Mouse (Mus musculus) cerebellum, adult 2 months (tissue): ENCODE measurements at regions not wholly inside any gene's neighbourhood (a gene's known extent, or its start where the extent isn't known, plus 50 kb on each side); places are given as distances from the start of the nearest gene placed in this dataset.

Source experiments
- DNase-seq, 2 experiments: peaks; one replicate each; pipeline ENCODE4 v3.0.0; 2021
- H3K27ac ChIP-seq: fragments of 200-500 bp; 2 replicates; pipeline ENCODE4 v1.5.1; 2012; ENCODE audit warnings: low read length, control low read depth, inconsistent platforms; ENCODE audit not compliant: insufficient read depth
- H3K27me3 ChIP-seq: fragments of 200-500 bp; 2 replicates; pipeline ENCODE4 v1.6.1; 2012; ENCODE audit warnings: inconsistent platforms, mild to moderate bottlenecking, low read length, moderate library complexity; ENCODE audit not compliant: control insufficient read depth, insufficient read depth
- H3K4me1 ChIP-seq: fragments of 200-500 bp; 2 replicates; pipeline ENCODE4 v1.6.1; 2011; ENCODE audit warnings: low read length; ENCODE audit not compliant: control insufficient read depth, insufficient read depth
- H3K4me3 ChIP-seq: fragments of 200-500 bp; replicated peaks from 2 replicates; pipeline ENCODE3; 2011; ENCODE audit warnings: mild to moderate bottlenecking, low read depth, low read length, control low read depth; ENCODE audit not compliant: insufficient read depth
- CTCF ChIP-seq: fragments of 200-500 bp; IDR thresholded peaks from 2 replicates; pipeline ENCODE4 v1.5.1; 2011; ENCODE audit warnings: low read depth, mild to moderate bottlenecking, control low read depth, low read length, moderate library complexity, borderline replicate concordance; ENCODE audit not compliant: insufficient read depth
- POLR2A ChIP-seq: fragments of 200-500 bp; IDR thresholded peaks from 2 replicates; pipeline ENCODE4 v1.6.1; 2011; ENCODE audit warnings: low read length, control low read depth, borderline replicate concordance; ENCODE audit not compliant: insufficient read depth
- WGBS: fragments of 180-500 bp; shearing (Covaris S2); methylation state at CpG from one replicate; pipeline ENCODE4 v1.1.7; 2018; 5-methylcytosine and 5-hydroxymethylcytosine counted together

- TF ChIP-seq CTCF, result no peak
- no peak for TF ChIP-seq POLR2A
- H3K4me1 ChIP-seq, result peaks cover 7% of the 10 kb centered on the region
- 85% methylated on average over 2 of the region's 2 CpGs for WGBS
Measured at GRCm38 (mm10) chr12:29164701-29165100, 363.5 kb upstream of the Myt1l start.

GRCm38 (mm10) chr12:29166316-29166715, 361.9 kb upstream of the Myt1l start:
- TF ChIP-seq POLR2A (no peak), CTCF (0 out of 2 replicates have a peak, but pooled peaks have one; percentile 18)
- Histone ChIP-seq H3K4me3 (no peak overlapping the region), H3K27ac (no peak overlapping the region), H3K27me3 (no peaks in the 10 kb centered on the region), H3K4me1 (peaks cover 7% of the 10 kb centered on the region)
- WGBS, result 54% methylated on average over 2 of the region's 2 CpGs
- DNase-seq, result no peak

More at GRCm38 (mm10) chr12:29164701-29165100, 363.5 kb upstream of the Myt1l start:
- DNase-seq, result no peak
- H3K27ac ChIP-seq, result no peak overlapping the region
- no peak overlapping the region for H3K4me3 ChIP-seq
- no peaks in the 10 kb centered on the region for H3K27me3 ChIP-seq

- peak; percentile 31 to 48 for DNase-seq
- H3K27me3 ChIP-seq, result no peaks in the 10 kb centered on the region
- no peak overlapping the region for H3K4me3 ChIP-seq
- WGBS, result 13% methylated on average over 6 of the region's 6 CpGs
- peaks cover 7% of the 10 kb centered on the region for H3K4me1 ChIP-seq
- no peak overlapping the region for H3K27ac ChIP-seq
- TF ChIP-seq POLR2A (no peak), CTCF (no peak)
Measured at GRCm38 (mm10) chr12:29167922-29168321, 360.3 kb upstream of the Myt1l start.

DNA sequence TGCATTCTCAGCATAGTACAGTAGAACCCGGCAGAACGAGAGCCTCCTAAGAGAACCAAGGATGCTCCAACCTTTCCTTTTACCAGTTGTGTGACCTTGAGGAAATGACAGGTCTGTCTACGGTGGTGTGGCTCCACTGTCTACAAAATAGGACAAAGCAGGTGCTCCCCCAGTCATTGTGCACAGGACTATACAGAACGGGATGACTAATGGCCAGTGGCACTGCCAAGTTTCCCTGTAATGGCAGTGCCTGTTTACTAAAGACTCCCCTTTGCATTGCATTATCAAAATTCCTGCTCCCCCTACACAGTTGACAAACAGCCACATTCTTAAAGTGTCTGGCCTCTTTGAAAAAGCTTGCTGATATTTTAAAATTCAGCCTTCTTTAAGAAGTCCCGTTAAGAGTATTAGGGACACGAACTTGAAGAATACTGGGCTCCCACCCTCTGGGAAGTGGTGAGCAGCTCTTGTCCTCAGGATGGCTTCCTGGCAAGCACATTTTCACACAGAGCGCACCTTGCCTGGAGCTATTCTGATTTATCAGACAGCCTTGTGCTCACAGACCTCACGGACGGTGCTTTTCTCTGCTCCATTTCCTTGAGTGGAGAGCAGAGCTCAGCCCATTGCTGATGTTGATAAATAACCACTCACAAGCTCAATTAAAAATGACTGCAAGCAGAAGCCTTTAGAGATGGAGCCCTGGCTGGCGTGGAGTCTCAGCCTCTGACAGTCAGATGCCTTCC, 352.3 kb upstream of the Myt1l start:
- no peak overlapping the region for H3K4me3 ChIP-seq
- peak in 1 of 2 experiments; percentile 14 for DNase-seq
- WGBS, result 73% methylated on average over 10 of the region's 10 CpGs
- H3K27ac ChIP-seq, result no peak overlapping the region
- no peak for TF ChIP-seq CTCF
- TF ChIP-seq POLR2A, result no peak
- H3K4me1 ChIP-seq, result 0 out of 2 replicates have a peak, but pooled peaks cover 3% of the 10 kb centered on the region
- no peaks in the 10 kb centered on the region for H3K27me3 ChIP-seq

DNA sequence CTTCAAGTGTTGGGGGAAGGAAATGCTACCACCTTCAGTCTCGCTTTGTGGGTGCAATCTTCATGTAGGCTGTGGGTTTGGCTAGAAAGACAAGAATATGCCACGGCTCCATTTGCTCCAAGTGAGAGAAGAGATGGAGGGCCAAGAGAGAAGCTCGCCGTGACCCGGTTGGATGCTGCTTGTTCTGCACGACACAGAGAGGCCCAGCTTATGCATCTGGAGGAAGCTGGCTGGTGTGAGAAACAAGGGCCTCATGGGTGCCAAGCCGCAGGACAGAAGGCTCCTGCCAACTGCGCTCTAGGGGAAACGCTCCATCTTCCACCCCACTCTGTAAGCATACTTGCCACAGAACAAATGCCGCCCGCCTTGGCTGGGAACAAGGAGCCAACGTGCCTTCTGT, 351.0 kb upstream of the Myt1l start:
- Histone ChIP-seq H3K4me3 (no peak overlapping the region), H3K27me3 (no peaks in the 10 kb centered on the region), H3K4me1 (0 out of 2 replicates have a peak, but pooled peaks cover 3% of the 10 kb centered on the region), H3K27ac (no peak overlapping the region)
- DNase-seq, result no peak
- 62% methylated on average over 12 of the region's 12 CpGs for WGBS
- TF ChIP-seq CTCF, result no peak
- no peak for TF ChIP-seq POLR2A

GRCm38 (mm10) chr12:29178168-29178895, 349.9 kb upstream of the Myt1l start:
- no peak for TF ChIP-seq POLR2A
- no peak for TF ChIP-seq CTCF
- Histone ChIP-seq H3K4me3 (no peak overlapping the region), H3K4me1 (0 out of 2 replicates have a peak, but pooled peaks cover 3% of the 10 kb centered on the region), H3K27ac (no peak overlapping the region), H3K27me3 (no peaks in the 10 kb centered on the region)
- no peak for DNase-seq
- 80% methylated on average over 14 of the region's 14 CpGs for WGBS

DNA sequence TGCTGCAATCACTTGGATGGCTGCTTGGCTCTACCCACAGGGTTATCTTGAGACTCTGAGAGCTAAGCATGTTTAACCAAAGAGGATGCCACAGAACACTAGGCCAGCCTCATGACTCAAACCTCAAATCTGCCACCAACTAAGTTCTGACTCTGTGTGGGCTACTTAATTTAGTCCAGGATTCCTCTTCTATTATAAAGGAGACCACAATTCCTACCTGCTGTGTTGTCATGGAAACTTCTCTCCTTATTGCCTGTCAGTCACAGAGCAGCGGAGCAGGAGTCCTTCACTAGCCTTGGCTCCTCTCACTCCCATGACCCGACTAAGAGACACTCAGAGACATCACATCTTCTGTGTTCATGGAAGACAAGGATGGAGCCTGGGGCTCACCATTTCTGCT, 348.8 kb upstream of the Myt1l start:
- no peak for DNase-seq
- TF ChIP-seq POLR2A (no peak), CTCF (no peak)
- H3K27ac ChIP-seq, result no peak overlapping the region
- WGBS, result 59% methylated on average over 2 of the region's 2 CpGs
- no peak overlapping the region for H3K4me3 ChIP-seq
- H3K27me3 ChIP-seq, result no peaks in the 10 kb centered on the region
- H3K4me1 ChIP-seq, result 0 out of 2 replicates have a peak, but pooled peaks cover 3% of the 10 kb centered on the region
